Mouse (Mus musculus) heart, postnatal 4 days (tissue): ENCODE measurements around the gene Elavl4. TPM values are rescaled to one million over a fixed set of nuclear protein-coding genes. Genes with fewer than 3 reads are reported as not detected.
A peak's percentile ranks its signal among the peaks of the same experiment; 100 is the strongest.

Experiments used
- DNase-seq: peaks from one replicate; pipeline ENCODE4 v3.0.0; 2021
- total RNA-seq, 2 experiments: library from RNA; stranded (reverse); gene quantifications; 2 replicates each; pipeline ENCODE4 v1.2.3; 2021

Gene Elavl4
- total RNA-seq, 2 experiments from 2014 or later: 1.1 to 1.4 TPM

- no peak for DNase-seq
Observed at GRCm38 (mm10) chr4:110264345-110264943, 87.3 kb downstream of the Elavl4 start.

- DNase-seq: no peak
Observed at GRCm38 (mm10) chr4:110257360-110257759, 94.3 kb downstream of the Elavl4 start.

GRCm38 (mm10) chr4:110255617-110256016 lies 96.1 kb downstream of the Elavl4 start:
- no peak for DNase-seq

- DNase-seq: no peak
Observed at GRCm38 (mm10) chr4:110250055-110250454, 101.7 kb downstream of the Elavl4 start.

- no peak for DNase-seq
Observed at GRCm38 (mm10) chr4:110242879-110243278, 108.8 kb downstream of the Elavl4 start.

- no peak for DNase-seq
Observed at GRCm38 (mm10) chr4:110234554-110234953, 117.2 kb downstream of the Elavl4 start.

GRCm38 (mm10) chr4:110232327-110232726 lies 119.4 kb downstream of the Elavl4 start:
- no peak for DNase-seq

GRCm38 (mm10) chr4:110231799-110232198 lies 119.9 kb downstream of the Elavl4 start:
- no peak for DNase-seq

- DNase-seq: no peak
Observed at GRCm38 (mm10) chr4:110229652-110230051, 122.1 kb downstream of the Elavl4 start.

GRCm38 (mm10) chr4:110229238-110229637 lies 122.5 kb downstream of the Elavl4 start:
- DNase-seq: no peak

GRCm38 (mm10) chr4:110227621-110228031 lies 124.1 kb downstream of the Elavl4 start:
- no peak for DNase-seq

- no peak for DNase-seq
Observed at GRCm38 (mm10) chr4:110225492-110225891, 126.2 kb downstream of the Elavl4 start.

- no peak for DNase-seq
Observed at GRCm38 (mm10) chr4:110218819-110219218, 132.9 kb downstream of the Elavl4 start.

GRCm38 (mm10) chr4:110217553-110217952 lies 134.2 kb downstream of the Elavl4 start:
- no peak for DNase-seq

- no peak for DNase-seq
Observed at GRCm38 (mm10) chr4:110214543-110214942, 137.2 kb downstream of the Elavl4 start.

GRCm38 (mm10) chr4:110213666-110214065 lies 138.0 kb downstream of the Elavl4 start:
- DNase-seq: no peak

GRCm38 (mm10) chr4:110210246-110210645 lies 141.5 kb downstream of the Elavl4 start:
- no peak for DNase-seq

- DNase-seq: no peak
Observed at GRCm38 (mm10) chr4:110209613-110210012, 142.1 kb downstream of the Elavl4 start.

GRCm38 (mm10) chr4:110201680-110202079 lies 150.0 kb downstream of the Elavl4 start:
- DNase-seq: no peak

- no peak for DNase-seq
Observed at GRCm38 (mm10) chr4:110199897-110200296, 151.8 kb downstream of the Elavl4 start.

GRCm38 (mm10) chr4:110198600-110198999 lies 153.1 kb downstream of the Elavl4 start:
- DNase-seq: no peak

- no peak for DNase-seq
Observed at GRCm38 (mm10) chr4:110177263-110177662, 174.4 kb downstream of the Elavl4 start.

- no peak for DNase-seq
Observed at GRCm38 (mm10) chr4:110172028-110172427, 179.7 kb downstream of the Elavl4 start.

GRCm38 (mm10) chr4:110165217-110165616 lies 186.5 kb downstream of the Elavl4 start:
- peak; percentile 6 for DNase-seq

- no peak for DNase-seq
Observed at GRCm38 (mm10) chr4:110161600-110161999, 190.1 kb downstream of the Elavl4 start.
